Mouse (Mus musculus) limb, embryonic 15.5 days (tissue): ENCODE measurements around the gene Dnah1. TPM values are rescaled to one million over a fixed set of nuclear protein-coding genes. Genes with fewer than 3 reads are reported as not detected.
A peak's percentile ranks its signal among the peaks of the same experiment; 100 is the strongest.

Experiments
- ATAC-seq: fragments of 200-750 bp; cut with Nextera tagmentation; 2 replicates; pipeline ENCODE4 v1.8.0; 2017; ENCODE audit warnings: low read depth, moderate TSS enrichment; ENCODE audit not compliant: insufficient number of reproducible peaks, low FRiP score, low TSS enrichment
- H3K27ac ChIP-seq: fragments of 300-500 bp; sonication (generic); 2 replicates; pipeline ENCODE4 v1.5.1; 2015; ENCODE audit warnings: moderate library complexity, mild to moderate bottlenecking, inconsistent platforms
- H3K27me3 ChIP-seq: fragments of 300-500 bp; sonication (generic); 2 replicates; pipeline ENCODE4 v1.6.1; 2015; ENCODE audit warnings: inconsistent platforms
- H3K36me3 ChIP-seq: fragments of 300-500 bp; sonication (generic); 2 replicates; pipeline ENCODE4 v1.6.1; 2015; ENCODE audit warnings: inconsistent platforms
- H3K4me1 ChIP-seq: fragments of 300-500 bp; sonication (generic); 2 replicates; pipeline ENCODE4 v1.6.1; 2015; ENCODE audit warnings: inconsistent platforms
- H3K4me2 ChIP-seq: fragments of 300-500 bp; sonication (generic); 2 replicates; pipeline ENCODE4 v1.6.1; 2015; ENCODE audit warnings: mild to moderate bottlenecking, inconsistent platforms
- H3K4me3 ChIP-seq: fragments of 300-500 bp; sonication (generic); 2 replicates; pipeline ENCODE4 v1.5.1; 2015; ENCODE audit warnings: mild to moderate bottlenecking, inconsistent platforms
- H3K9ac ChIP-seq: fragments of 300-500 bp; sonication (generic); 2 replicates; pipeline ENCODE4 v1.6.1; 2015; ENCODE audit warnings: inconsistent platforms
- H3K9me3 ChIP-seq: fragments of 300-500 bp; sonication (generic); 2 replicates; pipeline ENCODE4 v1.6.1; 2016; ENCODE audit warnings: inconsistent platforms
- whole genome bisulfite sequencing: fragments of 180-500 bp; shearing (Covaris S2); methylation state at CpG from one replicate; pipeline ENCODE4 v1.1.7; 2015; 5-methylcytosine and 5-hydroxymethylcytosine counted together
- polyA plus RNA-seq: library from polyadenylated mRNA; unstranded; fragments of >200 nt; fragmentation: Nextera tagmentation; extraction: Ambion mirVana; gene quantifications from 2 replicates; pipeline ENCODE4 v1.2.1, GENCODE M21; 2015

The Dnah1 gene
- polyA plus RNA-seq, 1 experiment from 2014 or later = 6.1 TPM

DNA sequence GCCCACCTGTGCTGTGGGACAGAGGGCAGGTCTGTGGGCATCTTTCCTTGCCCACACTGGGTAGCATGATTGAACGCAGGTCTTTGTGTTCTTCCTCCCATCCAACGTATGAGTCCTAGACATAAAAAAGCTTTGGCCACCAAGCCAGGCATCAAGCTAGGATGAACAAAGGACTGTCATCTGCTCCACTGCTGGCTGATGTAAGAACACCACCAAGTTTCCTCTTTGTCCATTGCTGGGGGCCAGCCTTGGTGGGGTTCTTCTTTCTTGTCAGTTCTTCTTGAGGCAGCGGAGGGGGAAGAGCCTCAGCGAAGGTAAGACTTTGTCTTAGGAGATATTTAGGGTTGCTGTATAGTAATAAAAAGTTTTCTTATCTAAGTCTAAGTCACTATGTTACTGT is 7.3 kb upstream of the Dnah1 start:
- no peak for ATAC-seq
- H3K4me2 ChIP-seq = no peak overlapping the region
- no peaks in the 10 kb centered on the region for H3K4me1 ChIP-seq
- H3K27me3 ChIP-seq = no peaks in the 10 kb centered on the region
- no peaks in the 10 kb centered on the region for H3K36me3 ChIP-seq
- no peaks in the 10 kb centered on the region for H3K9me3 ChIP-seq
- no peak overlapping the region for H3K4me3 ChIP-seq
- WGBS = 77% methylated on average over 4 of the region's 4 CpGs
- no peak overlapping the region for H3K27ac ChIP-seq
- H3K9ac ChIP-seq = no peak overlapping the region

DNA sequence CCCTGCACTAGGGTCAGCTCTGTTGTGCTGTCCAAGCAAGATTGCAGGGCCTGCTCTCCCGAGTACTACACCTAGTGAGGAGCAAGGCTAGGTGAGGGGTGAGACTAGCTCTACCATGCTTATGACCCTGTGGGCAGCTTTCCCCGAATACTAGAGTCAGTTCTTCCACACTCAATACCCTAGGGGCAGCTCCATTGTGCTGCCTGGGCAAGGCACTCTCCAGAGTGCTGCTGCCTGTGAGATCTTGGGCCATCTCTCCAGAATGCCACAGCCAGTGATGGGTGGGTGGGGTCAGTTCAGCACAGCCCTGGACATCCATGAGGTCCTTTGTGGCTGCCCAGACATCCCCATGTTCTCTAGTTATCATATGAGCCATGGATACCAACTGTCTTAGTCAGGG is 6.0 kb upstream of the Dnah1 start:
- no peaks in the 10 kb centered on the region for H3K27me3 ChIP-seq

DNA sequence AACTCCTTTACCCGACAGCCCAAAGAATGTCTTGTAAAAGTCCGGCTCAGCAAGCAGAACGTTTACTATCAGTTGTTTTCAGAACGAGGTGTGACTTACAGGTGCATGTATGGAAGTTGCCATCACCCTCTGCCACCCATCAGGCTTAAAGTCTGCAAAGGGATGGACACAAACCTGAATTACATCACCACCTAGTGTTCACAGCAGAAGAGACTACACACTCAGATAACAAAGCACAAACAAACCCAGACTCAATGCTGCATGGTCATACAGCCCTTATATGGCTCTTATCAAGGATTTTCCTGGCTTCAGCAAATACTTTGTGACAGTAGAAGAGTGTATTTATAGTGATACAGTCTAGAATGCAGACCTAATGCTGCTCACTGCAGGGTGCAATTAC is 4.0 kb upstream of the Dnah1 start:
- H3K4me2 ChIP-seq = no peak overlapping the region
- no peaks in the 10 kb centered on the region for H3K9me3 ChIP-seq
- ATAC-seq = no peak
- H3K4me3 ChIP-seq = no peak overlapping the region
- no peaks in the 10 kb centered on the region for H3K27me3 ChIP-seq
- 63% methylated on average over 4 of the region's 4 CpGs for WGBS
- no peaks in the 10 kb centered on the region for H3K36me3 ChIP-seq
- H3K9ac ChIP-seq = no peak overlapping the region
- H3K4me1 ChIP-seq = peaks cover 10% of the 10 kb centered on the region
- no peak overlapping the region for H3K27ac ChIP-seq

More for the DNA sequence above, 6.0 kb upstream of the Dnah1 start:
- no peak for ATAC-seq
- no peak overlapping the region for H3K27ac ChIP-seq
- no peaks in the 10 kb centered on the region for H3K36me3 ChIP-seq
- no peak overlapping the region for H3K4me3 ChIP-seq
- no peak overlapping the region for H3K4me2 ChIP-seq
- H3K9ac ChIP-seq = no peak overlapping the region
- 37% methylated on average over 2 of the region's 2 CpGs for WGBS
- H3K4me1 ChIP-seq = no peaks in the 10 kb centered on the region
- no peaks in the 10 kb centered on the region for H3K9me3 ChIP-seq

DNA sequence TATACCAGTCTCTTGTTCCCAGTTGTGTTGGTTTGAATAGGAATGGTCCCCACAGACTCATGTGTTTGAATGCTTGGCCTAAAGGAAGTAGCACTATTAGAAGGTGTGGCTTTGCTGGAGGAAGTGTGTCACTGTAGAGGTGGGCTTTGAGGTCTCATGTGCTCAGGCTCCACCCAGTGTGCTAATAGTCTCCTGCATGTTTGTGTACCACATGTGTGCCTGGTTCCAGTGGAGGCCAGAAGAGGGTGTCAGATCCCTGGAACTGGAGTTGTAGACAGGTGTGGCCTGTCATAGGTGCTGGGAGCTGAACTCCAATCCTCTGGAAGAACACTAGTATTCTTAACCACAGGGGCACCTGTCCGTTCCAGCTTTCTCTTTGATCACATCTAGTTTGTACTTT is 3.5 kb upstream of the Dnah1 start:
- 83% methylated on average over 1 of the region's 1 CpGs for WGBS
- Histone ChIP-seq H3K4me3 (no peak overlapping the region), H3K9ac (no peak overlapping the region), H3K36me3 (no peaks in the 10 kb centered on the region), H3K4me2 (no peak overlapping the region), H3K4me1 (peaks cover 10% of the 10 kb centered on the region), H3K27me3 (no peaks in the 10 kb centered on the region), H3K9me3 (no peaks in the 10 kb centered on the region), H3K27ac (no peak overlapping the region)
- ATAC-seq = no peak

DNA sequence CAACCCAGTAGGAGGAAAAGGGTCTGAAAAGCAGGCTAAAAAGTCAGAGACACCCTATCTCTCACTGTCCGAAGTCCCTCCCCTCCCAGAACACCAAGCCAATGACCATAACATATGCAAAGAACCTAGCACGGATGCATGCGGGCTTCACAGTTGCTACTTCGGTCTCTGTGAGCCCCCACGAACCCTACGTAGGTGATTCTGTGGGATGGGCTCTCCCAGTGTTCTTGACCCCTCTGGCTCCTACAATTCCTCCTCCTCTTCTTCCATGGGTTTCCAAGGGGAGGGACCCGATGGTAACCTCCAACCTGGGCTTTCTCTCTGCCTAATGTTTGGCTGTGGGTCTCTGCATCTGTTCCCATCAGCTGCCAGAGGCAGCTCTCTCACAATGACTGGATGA is 3.1 kb upstream of the Dnah1 start:
- Histone ChIP-seq H3K27me3 (no peaks in the 10 kb centered on the region), H3K27ac (no peak overlapping the region), H3K9ac (no peak overlapping the region), H3K4me1 (peaks cover 10% of the 10 kb centered on the region), H3K4me2 (no peak overlapping the region), H3K36me3 (no peaks in the 10 kb centered on the region), H3K9me3 (no peaks in the 10 kb centered on the region), H3K4me3 (no peak overlapping the region)
- no peak for ATAC-seq
- 65% methylated on average over 7 of the region's 7 CpGs for WGBS

DNA sequence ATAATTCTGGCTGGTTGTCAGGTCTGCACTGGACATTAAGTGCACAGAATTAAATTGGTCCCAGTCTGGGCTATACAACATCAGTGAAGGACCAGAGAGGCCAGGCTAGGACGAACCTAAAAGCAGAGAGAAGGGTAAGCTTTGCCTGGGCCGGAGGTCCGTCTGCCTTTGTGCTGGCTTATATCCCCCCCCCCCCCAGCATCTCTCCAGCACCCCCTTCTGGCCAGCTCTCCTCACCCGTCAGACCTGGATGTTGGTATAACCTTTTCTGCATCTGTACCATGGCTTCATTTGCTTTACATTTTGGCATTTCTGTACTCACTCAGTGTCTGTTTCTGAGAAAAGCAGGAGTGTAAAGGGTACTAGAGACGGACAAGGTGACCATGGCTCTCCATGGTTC is 1.9 kb upstream of the Dnah1 start:
- 50% methylated on average over 5 of the region's 5 CpGs for WGBS
- no peak overlapping the region for H3K4me3 ChIP-seq
- H3K4me1 ChIP-seq = peaks cover 10% of the 10 kb centered on the region
- H3K36me3 ChIP-seq = no peaks in the 10 kb centered on the region
- no peak overlapping the region for H3K27ac ChIP-seq
- H3K9ac ChIP-seq = no peak overlapping the region
- no peaks in the 10 kb centered on the region for H3K27me3 ChIP-seq
- no peak for ATAC-seq
- no peaks in the 10 kb centered on the region for H3K9me3 ChIP-seq
- H3K4me2 ChIP-seq = no peak overlapping the region

DNA sequence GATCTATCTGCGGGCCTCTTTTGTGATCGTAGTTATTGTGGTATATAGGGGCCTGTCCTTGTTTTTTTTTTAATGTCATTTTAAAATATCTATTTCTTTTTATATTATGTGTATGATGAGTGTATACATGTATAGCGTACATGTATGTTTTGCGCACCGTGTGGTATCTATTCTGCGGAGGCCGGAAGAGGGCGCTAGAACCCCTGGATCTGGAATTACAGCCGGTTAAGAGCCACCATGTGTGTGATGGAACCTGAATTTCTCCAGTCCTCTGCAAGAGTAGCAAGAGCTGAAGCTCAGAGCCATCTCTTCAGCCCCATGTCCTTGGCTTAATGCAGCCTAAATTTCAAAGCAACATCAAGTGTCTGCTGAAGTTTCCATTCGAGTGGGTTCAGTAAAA is 1.2 kb upstream of the Dnah1 start:
- H3K27me3 ChIP-seq = no peaks in the 10 kb centered on the region
- WGBS = 64% methylated on average over 10 of the region's 10 CpGs
- H3K4me3 ChIP-seq = no peak overlapping the region
- H3K9ac ChIP-seq = no peak overlapping the region
- H3K27ac ChIP-seq = no peak overlapping the region
- no peak for ATAC-seq
- no peaks in the 10 kb centered on the region for H3K36me3 ChIP-seq
- H3K4me2 ChIP-seq = no peak overlapping the region
- peaks cover 10% of the 10 kb centered on the region for H3K4me1 ChIP-seq
- no peaks in the 10 kb centered on the region for H3K9me3 ChIP-seq

DNA sequence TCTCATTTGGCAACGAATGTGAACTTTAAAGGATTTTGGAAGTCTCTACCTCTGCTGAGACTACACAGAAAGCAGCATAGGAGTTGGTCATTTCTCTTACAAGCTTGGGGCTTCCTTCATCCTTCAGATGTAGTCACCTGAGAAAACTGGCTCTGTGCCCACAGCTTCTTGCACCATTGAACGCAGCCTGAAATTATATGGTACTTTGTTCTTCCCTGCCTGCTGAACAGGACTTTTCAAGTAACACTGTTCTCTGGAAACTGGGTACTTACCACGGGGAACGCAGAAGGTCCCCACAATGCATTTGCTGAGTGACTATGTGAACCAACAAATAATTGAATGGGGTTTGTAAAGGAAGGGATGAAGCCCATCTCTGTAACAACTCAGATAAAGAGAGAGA is 507 bp downstream of the Dnah1 start:
- H3K4me1 ChIP-seq = peaks cover 10% of the 10 kb centered on the region
- 65% methylated on average over 4 of the region's 4 CpGs for whole genome bisulfite sequencing
- no peaks in the 10 kb centered on the region for H3K27me3 ChIP-seq
- no peaks in the 10 kb centered on the region for H3K9me3 ChIP-seq
- peak overlapping the region; percentile 59 for H3K4me2 ChIP-seq
- no peak for ATAC-seq
- H3K36me3 ChIP-seq = no peaks in the 10 kb centered on the region
- H3K27ac ChIP-seq = no peak overlapping the region
- H3K9ac ChIP-seq = 0 out of 2 replicates have a peak overlapping the region, but pooled peaks have one; percentile 3
- H3K4me3 ChIP-seq = peak overlapping the region; percentile 38

DNA sequence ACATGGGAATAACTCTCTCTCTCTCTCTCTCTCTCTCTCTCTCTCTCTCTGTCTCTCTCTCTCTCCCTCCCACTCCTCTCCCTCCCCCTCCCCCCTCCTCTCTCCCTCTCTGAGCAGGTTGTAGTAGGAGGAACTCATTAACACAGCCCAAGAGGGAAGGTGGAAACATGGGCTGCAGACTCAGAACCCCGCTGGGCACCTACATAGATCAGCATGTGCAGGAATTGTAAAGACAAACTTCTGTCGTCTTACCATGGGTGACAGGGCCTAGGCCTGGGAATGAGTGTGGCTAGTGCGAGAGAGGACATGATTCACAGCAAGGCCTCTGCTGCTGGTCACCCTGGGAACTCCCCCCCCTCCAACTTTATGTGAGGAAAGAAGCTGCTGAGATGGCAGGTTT is 1.5 kb downstream of the Dnah1 start:
- Histone ChIP-seq H3K9ac (no peak overlapping the region), H3K4me2 (no peak overlapping the region), H3K4me3 (no peak overlapping the region), H3K9me3 (no peaks in the 10 kb centered on the region), H3K27ac (no peak overlapping the region), H3K36me3 (no peaks in the 10 kb centered on the region), H3K4me1 (peaks cover 10% of the 10 kb centered on the region), H3K27me3 (no peaks in the 10 kb centered on the region)
- ATAC-seq = no peak
- 74% methylated on average over 3 of the region's 3 CpGs for WGBS

DNA sequence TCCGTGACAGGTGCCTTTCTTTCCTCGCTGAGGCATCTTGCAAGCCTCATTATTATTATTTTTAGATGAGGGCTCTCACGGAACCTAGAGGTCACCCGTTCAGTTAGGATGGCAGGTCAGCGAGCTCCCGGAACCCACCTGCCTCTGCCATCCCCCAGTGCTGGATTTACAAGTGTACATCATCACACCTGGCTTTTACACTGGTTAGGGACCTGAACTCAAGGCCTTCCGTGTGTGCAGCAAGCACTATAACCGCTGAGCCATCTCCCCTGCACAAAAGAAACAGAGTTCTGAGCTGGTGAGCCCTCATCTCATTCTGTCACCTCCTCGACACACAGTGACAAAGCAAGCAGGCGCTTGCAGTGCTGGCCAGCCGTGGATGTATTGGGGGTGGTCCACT is 2.5 kb downstream of the Dnah1 start:
- Histone ChIP-seq H3K9me3 (no peaks in the 10 kb centered on the region), H3K4me3 (no peak overlapping the region), H3K9ac (no peak overlapping the region), H3K27me3 (no peaks in the 10 kb centered on the region), H3K4me1 (peaks cover 10% of the 10 kb centered on the region), H3K36me3 (no peaks in the 10 kb centered on the region), H3K4me2 (no peak overlapping the region), H3K27ac (no peak overlapping the region)
- ATAC-seq = no peak
- WGBS = 90% methylated on average over 11 of the region's 11 CpGs

DNA sequence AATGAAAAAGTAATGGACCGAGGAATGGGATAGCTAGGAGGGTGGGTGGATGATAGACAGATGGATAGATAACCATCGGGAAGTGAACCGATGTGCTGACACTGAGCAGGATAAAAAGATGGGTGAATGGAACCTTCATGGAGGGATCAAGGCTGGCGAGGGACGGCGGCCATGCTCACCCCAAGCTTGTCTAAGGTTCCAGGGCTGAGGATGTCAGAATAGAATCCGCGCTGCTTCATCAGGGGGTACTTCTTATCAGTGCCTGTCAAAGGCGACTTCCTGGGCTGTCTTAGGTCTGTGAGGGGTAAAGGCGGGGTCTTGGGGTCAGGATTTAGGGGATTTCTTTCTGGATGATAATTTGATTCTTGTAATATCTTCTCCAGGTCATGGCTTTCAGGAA is 4.2 kb downstream of the Dnah1 start:
- no peaks in the 10 kb centered on the region for H3K27me3 ChIP-seq
- H3K4me3 ChIP-seq = no peak overlapping the region
- H3K4me1 ChIP-seq = peaks cover 10% of the 10 kb centered on the region
- no peaks in the 10 kb centered on the region for H3K36me3 ChIP-seq
- no peaks in the 10 kb centered on the region for H3K9me3 ChIP-seq
- H3K9ac ChIP-seq = no peak overlapping the region
- H3K4me2 ChIP-seq = no peak overlapping the region
- H3K27ac ChIP-seq = no peak overlapping the region
- no peak for ATAC-seq
- 86% methylated on average over 10 of the region's 10 CpGs for WGBS

DNA sequence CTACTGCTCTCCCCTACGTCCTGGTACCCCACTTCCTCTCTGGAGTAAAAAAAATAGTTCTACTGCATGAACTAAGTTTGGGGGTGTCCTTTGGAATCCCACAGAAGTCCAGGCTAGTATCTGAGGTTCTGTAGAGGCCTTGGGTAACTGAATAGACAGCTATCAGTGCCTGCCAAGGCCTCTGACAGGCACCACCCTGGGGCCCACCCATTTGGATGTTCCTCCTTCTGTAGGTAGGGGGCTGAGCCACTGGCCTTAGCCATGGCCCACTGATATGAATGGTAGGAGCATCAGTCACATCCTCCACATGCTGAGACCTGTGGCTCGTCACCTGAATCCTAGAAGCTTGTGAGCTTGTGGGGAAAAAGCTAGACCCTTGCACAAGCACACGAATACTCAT is 5.9 kb downstream of the Dnah1 start:
- no peak for ATAC-seq
- Histone ChIP-seq H3K4me1 (no peaks in the 10 kb centered on the region), H3K27me3 (no peaks in the 10 kb centered on the region), H3K27ac (no peak overlapping the region), H3K36me3 (no peaks in the 10 kb centered on the region), H3K4me2 (no peak overlapping the region), H3K4me3 (no peak overlapping the region), H3K9me3 (no peaks in the 10 kb centered on the region), H3K9ac (no peak overlapping the region)
- WGBS = 78% methylated on average over 3 of the region's 3 CpGs

DNA sequence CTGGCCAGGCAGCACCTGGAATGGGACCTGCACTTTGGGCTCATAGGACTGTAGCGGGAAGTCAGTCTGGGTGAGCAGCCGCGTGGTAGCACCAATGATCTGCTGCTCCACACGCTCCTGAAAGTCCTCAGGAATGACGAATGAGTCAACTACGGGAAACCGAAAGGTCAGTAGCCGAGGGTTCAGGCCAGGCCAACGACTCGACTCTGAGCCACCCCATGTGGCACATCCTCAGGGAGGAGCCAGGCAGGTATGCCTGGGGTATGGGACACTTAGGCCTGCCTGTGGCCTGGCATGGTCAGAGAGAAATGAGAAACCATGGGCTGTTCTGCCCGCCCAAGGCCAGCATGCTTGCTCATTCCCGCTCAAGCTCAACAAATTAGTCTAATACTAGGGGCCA is 7.1 kb downstream of the Dnah1 start:
- Histone ChIP-seq H3K4me3 (no peak overlapping the region), H3K27ac (no peak overlapping the region), H3K9ac (no peak overlapping the region), H3K36me3 (no peaks in the 10 kb centered on the region), H3K4me1 (no peaks in the 10 kb centered on the region), H3K9me3 (no peaks in the 10 kb centered on the region), H3K27me3 (no peaks in the 10 kb centered on the region), H3K4me2 (no peak overlapping the region)
- WGBS = 69% methylated on average over 12 of the region's 12 CpGs
- ATAC-seq = no peak
